Mouse (Mus musculus): Measurements from ENCODE around the gene Phactr2. TPM values are rescaled to one million over a fixed set of nuclear protein-coding genes. Genes with fewer than 3 reads are reported as not detected.

The Phactr2 gene
- total and polyA plus RNA-seq, 3 experiments: not detected

GRCm38 (mm10) chr10:13394000-13394399 lies 80.2 kb downstream of the Phactr2 start:
- no peaks in the 10 kb centered on the region for H3K36me3 ChIP-seq (ENCODE audit: control insufficient read depth in 1 of 2, insufficient read depth in 2 of 2, low read length in 2 of 2)
- H3K27me3 ChIP-seq (ENCODE audit: control insufficient read depth in 1 of 2, insufficient read depth in 2 of 2, low read length in 2 of 2): no peaks in the 10 kb centered on the region; a peak in 1 of 4 replicates
- H3K27ac ChIP-seq (ENCODE audit: control insufficient read depth, low read depth, low read length): no peak overlapping the region
- H3K9me3 ChIP-seq (replicated peaks; ENCODE audit: insufficient read depth, low read length): no peaks in the 10 kb centered on the region
- no peaks in the 10 kb centered on the region for H3K4me1 ChIP-seq (ENCODE audit: control insufficient read depth in 1 of 2, insufficient read depth in 2 of 2, low read length in 2 of 2)
- TF ChIP-seq ZKSCAN1 (IDR thresholded peaks at IDR 0.05; ENCODE audit: low read depth, low read length) (no peak), CHD2 (IDR thresholded peaks at IDR 0.05; ENCODE audit: low read length) (no peak), GATA1 (IDR thresholded peaks at IDR 0.05; ENCODE audit: low read depth, low read length) (no peak), NELFE (IDR thresholded peaks at IDR 0.05; ENCODE audit: low read depth, low read length) (no peak)
- no peaks in the 10 kb centered on the region for H3K79me2 ChIP-seq (ENCODE audit: control insufficient read depth, insufficient read depth, low read length, poor library complexity)
- H3K4me3 ChIP-seq (ENCODE audit: control insufficient read depth in 1 of 2, insufficient read depth in 1 of 2, low read depth in 2 of 2, low read length in 2 of 2): no peak overlapping the region
- H3K9ac ChIP-seq (ENCODE audit: control insufficient read depth, low read depth, low read length, poor library complexity, severe bottlenecking): no peak overlapping the region
- no peak for DNase-seq (ENCODE audit: low read depth, low spot score)

GRCm38 (mm10) chr10:13388116-13388922 lies 85.9 kb downstream of the Phactr2 start:
- Histone ChIP-seq H3K27ac (ENCODE audit: control insufficient read depth, low read depth, low read length) (no peak overlapping the region), H3K36me3 (ENCODE audit: control insufficient read depth in 1 of 2, insufficient read depth in 2 of 2, low read length in 2 of 2) (no peaks in the 10 kb centered on the region), H3K9ac (ENCODE audit: control insufficient read depth, low read depth, low read length, poor library complexity, severe bottlenecking) (no peak overlapping the region), H3K27me3 (ENCODE audit: control insufficient read depth in 1 of 2, insufficient read depth in 2 of 2, low read length in 2 of 2) (no peaks in the 10 kb centered on the region), H3K79me2 (ENCODE audit: control insufficient read depth, insufficient read depth, low read length, poor library complexity) (no peaks in the 10 kb centered on the region), H3K4me3 (ENCODE audit: control insufficient read depth in 1 of 2, insufficient read depth in 1 of 2, low read depth in 2 of 2, low read length in 2 of 2) (no peak overlapping the region), H3K9me3 (replicated peaks; ENCODE audit: insufficient read depth, low read length) (no peaks in the 10 kb centered on the region), H3K4me1 (ENCODE audit: control insufficient read depth in 1 of 2, insufficient read depth in 2 of 2, low read length in 2 of 2) (no peaks in the 10 kb centered on the region)
- TF ChIP-seq SMC3 (IDR thresholded peaks at IDR 0.05; ENCODE audit: low read depth, low read length): no peak
- DNase-seq (ENCODE audit: low read depth, low spot score): no peak

GRCm38 (mm10) chr10:13384866-13385265 lies 89.3 kb downstream of the Phactr2 start:
- no peak for DNase-seq (ENCODE audit: low read depth, low spot score)
- Histone ChIP-seq H3K27me3 (ENCODE audit: control insufficient read depth in 1 of 2, insufficient read depth in 2 of 2, low read length in 2 of 2) (no peaks in the 10 kb centered on the region), H3K79me2 (ENCODE audit: control insufficient read depth, insufficient read depth, low read length, poor library complexity) (no peaks in the 10 kb centered on the region), H3K27ac (ENCODE audit: control insufficient read depth, low read depth, low read length) (no peak overlapping the region), H3K36me3 (ENCODE audit: control insufficient read depth in 1 of 2, insufficient read depth in 2 of 2, low read length in 2 of 2) (no peaks in the 10 kb centered on the region), H3K9ac (ENCODE audit: control insufficient read depth, low read depth, low read length, poor library complexity, severe bottlenecking) (no peak overlapping the region), H3K4me1 (ENCODE audit: control insufficient read depth in 1 of 2, insufficient read depth in 2 of 2, low read length in 2 of 2) (no peaks in the 10 kb centered on the region), H3K9me3 (replicated peaks; ENCODE audit: insufficient read depth, low read length) (no peaks in the 10 kb centered on the region), H3K4me3 (ENCODE audit: control insufficient read depth in 1 of 2, insufficient read depth in 1 of 2, low read depth in 2 of 2, low read length in 2 of 2) (no peak overlapping the region)
- no peak for TF ChIP-seq ZNF384 (IDR thresholded peaks at IDR 0.05; ENCODE audit: low read depth, low read length)
- no peak for TF ChIP-seq NELFE (IDR thresholded peaks at IDR 0.05; ENCODE audit: low read depth, low read length)
- TF ChIP-seq JUND (IDR thresholded peaks at IDR 0.05; ENCODE audit: low read depth, low read length): no peak
- TF ChIP-seq ETS1 (IDR thresholded peaks at IDR 0.05; ENCODE audit: low read depth, low read length): no peak
- TF ChIP-seq HCFC1 (IDR thresholded peaks at IDR 0.05; ENCODE audit: low read depth, low read length): no peak
- TF ChIP-seq CTCF (IDR thresholded peaks at IDR 0.05 in 2 of 3, conservative IDR thresholded peaks at IDR 0.05 in 1 of 3; ENCODE audit: control insufficient read depth in 1 of 3, insufficient read depth in 1 of 3, low read depth in 2 of 3, low read length in 3 of 3, poor library complexity in 1 of 3, severe bottlenecking in 1 of 3): no peak
- no peak for TF ChIP-seq MYC (IDR thresholded peaks at IDR 0.05; ENCODE audit: low read depth, low read length)
- no peak for TF ChIP-seq BHLHE40 (IDR thresholded peaks at IDR 0.05; ENCODE audit: borderline replicate concordance, low read depth, low read length)
- TF ChIP-seq ZMIZ1 (IDR thresholded peaks at IDR 0.05; ENCODE audit: low read depth, low read length): no peak
- TF ChIP-seq POLR2AphosphoS2 (IDR thresholded peaks at IDR 0.05; ENCODE audit: low read length): no peak
- TF ChIP-seq MXI1 (IDR thresholded peaks at IDR 0.05; ENCODE audit: low read depth, low read length): no peak
- TF ChIP-seq GABPA (IDR thresholded peaks at IDR 0.05; ENCODE audit: low read depth, low read length): no peak
- no peak for TF ChIP-seq SIN3A (IDR thresholded peaks at IDR 0.05; ENCODE audit: low read length)
- TF ChIP-seq ZC3H11A (IDR thresholded peaks at IDR 0.05; ENCODE audit: low read depth, low read length): no peak
- no peak for TF ChIP-seq NRF1 (IDR thresholded peaks at IDR 0.05; ENCODE audit: insufficient read depth, low read depth, low read length, poor library complexity, severe bottlenecking)
- no peak for TF ChIP-seq SMC3 (IDR thresholded peaks at IDR 0.05; ENCODE audit: low read depth, low read length)
- no peak for TF ChIP-seq CHD2 (IDR thresholded peaks at IDR 0.05; ENCODE audit: low read length)
- TF ChIP-seq POLR2A (IDR thresholded peaks at IDR 0.05; ENCODE audit: control insufficient read depth in 1 of 2, insufficient read depth in 1 of 2, low read depth in 1 of 2, low read length in 2 of 2, poor library complexity in 1 of 2): no peak
- no peak for TF ChIP-seq USF2 (IDR thresholded peaks at IDR 0.05; ENCODE audit: borderline replicate concordance in 1 of 2, insufficient read depth in 1 of 2, low read depth in 1 of 2, low read length in 2 of 2)
- no peak for TF ChIP-seq ZKSCAN1 (IDR thresholded peaks at IDR 0.05; ENCODE audit: low read depth, low read length)
